Comparison of ENCODE assay signal across 8 mouse cellular contexts in the genomic region with DNA sequence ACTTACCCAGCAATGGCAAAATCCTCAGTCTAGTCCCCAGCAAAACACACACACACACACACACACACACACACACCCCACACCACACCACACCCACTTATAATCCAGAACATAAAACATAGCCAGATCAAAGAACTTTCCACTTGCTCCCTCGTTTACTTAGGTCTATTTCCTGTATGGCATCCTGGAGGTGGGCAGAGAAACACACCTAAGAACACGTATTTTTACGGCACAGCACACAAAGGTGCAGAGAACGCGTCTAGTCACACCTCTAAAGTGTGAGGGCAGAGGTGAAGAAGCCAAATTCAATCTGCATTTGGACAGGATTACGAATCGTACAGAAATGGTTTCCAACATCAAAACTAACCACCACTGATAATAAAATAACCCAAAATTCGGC. TPM values are rescaled to one million over a fixed set of nuclear protein-coding genes. Genes with fewer than 3 reads are reported as not detected.
DNase-seq lines count a peak whose midpoint lies in the region; ATAC-seq lines count a peak whose summit lies in the region.

No protein-coding gene starts in this region.

- peak overlapping the region; percentile 75 for H3K4me3 ChIP-seq in heart, embryonic 15.5 days
- H3K4me3 ChIP-seq in hindbrain, embryonic 16.5 days (ENCODE audit: low read length) = peak overlapping the region; percentile 85
- H3K4me3 ChIP-seq in midbrain, embryonic 15.5 days = peak overlapping the region; percentile 99

- H3K9me3 ChIP-seq in heart, embryonic 15.5 days (replicated peaks) = no peaks in the 10 kb centered on the region
- no peaks in the 10 kb centered on the region for H3K9me3 ChIP-seq in hindbrain, embryonic 16.5 days (ENCODE audit: control insufficient read depth, low read length)
- H3K9me3 ChIP-seq in midbrain, embryonic 15.5 days = no peaks in the 10 kb centered on the region

- peak overlapping the region; percentile 67 for H3K4me2 ChIP-seq in heart, embryonic 15.5 days
- H3K4me2 ChIP-seq in hindbrain, embryonic 16.5 days (ENCODE audit: low read length) = peak overlapping the region; percentile 74
- peak overlapping the region; percentile 84 for H3K4me2 ChIP-seq in midbrain, embryonic 15.5 days

- H3K9ac ChIP-seq in heart, embryonic 15.5 days = peak overlapping the region; percentile 70
- H3K9ac ChIP-seq in hindbrain, embryonic 16.5 days (ENCODE audit: low read depth, low read length) = peak overlapping the region; percentile 24; the same call in 1 of the 2 replicates
- H3K9ac ChIP-seq in midbrain, embryonic 15.5 days = peak overlapping the region; percentile 91; the same call in 1 of the 2 replicates

- no peaks in the 10 kb centered on the region for H3K36me3 ChIP-seq in heart, embryonic 15.5 days
- no peaks in the 10 kb centered on the region for H3K36me3 ChIP-seq in hindbrain, embryonic 16.5 days (ENCODE audit: control insufficient read depth, insufficient read depth, low read length)
- H3K36me3 ChIP-seq in midbrain, embryonic 15.5 days (replicated peaks) = no peaks in the 10 kb centered on the region

- ATAC-seq in heart, embryonic 15.5 days (replicated peaks; ENCODE audit: insufficient number of reproducible peaks, insufficient read depth, low FRiP score, low read depth) = no peak
- peak; percentile 15 for ATAC-seq in activated CD4-positive, CD25-positive, alpha-beta regulatory T cell, adult 4 months
- no peak for ATAC-seq in hindbrain, embryonic 16.5 days
- no peak for ATAC-seq in midbrain, embryonic 15.5 days (replicated peaks)
- no peak for ATAC-seq in frontal cortex, adult (ENCODE audit: low TSS enrichment)

- DNase-seq in heart, postnatal 36 days = no peak
- no peak for DNase-seq in layer of hippocampus, postnatal 36 days
- DNase-seq in gastrocnemius, adult 18-20 months (ENCODE audit: low spot score) = no peak

- H3K4me1 ChIP-seq in heart, embryonic 15.5 days (replicated peaks) = peaks cover 18% of the 10 kb centered on the region
- peaks cover 24% of the 10 kb centered on the region for H3K4me1 ChIP-seq in hindbrain, embryonic 16.5 days (ENCODE audit: control insufficient read depth, insufficient read depth, low read depth, low read length)
- peaks cover 38% of the 10 kb centered on the region for H3K4me1 ChIP-seq in midbrain, embryonic 15.5 days

- no peaks in the 10 kb centered on the region for H3K27me3 ChIP-seq in heart, embryonic 15.5 days
- H3K27me3 ChIP-seq in hindbrain, embryonic 16.5 days (replicated peaks; ENCODE audit: control insufficient read depth, insufficient read depth, low read length) = no peaks in the 10 kb centered on the region; the same call in 1 of the 2 replicates
- 0 out of 2 replicates have a peak, but pooled peaks cover 4% of the 10 kb centered on the region for H3K27me3 ChIP-seq in midbrain, embryonic 15.5 days (replicated peaks)

- intact Hi-C loops in heart, postnatal 36 days (cut with DNase I) = loop anchor here (10.0 kb wide), 1 partner anchor 468 kb away; the partner anchor contains the start of gene Zc3h13

- 49% methylated on average over 8 of the region's 8 CpGs for WGBS in heart, embryonic 15.5 days
- WGBS in hindbrain, embryonic 16.5 days = 73% methylated on average over 8 of the region's 8 CpGs
- 75% methylated on average over 8 of the region's 8 CpGs for WGBS in midbrain, embryonic 15.5 days

- no peak overlapping the region for H3K27ac ChIP-seq in heart, embryonic 15.5 days
- H3K27ac ChIP-seq in hindbrain, embryonic 16.5 days (ENCODE audit: low read depth, low read length) = no peak overlapping the region
- H3K27ac ChIP-seq in midbrain, embryonic 15.5 days = no peak overlapping the region

RNA-seq across cellular contexts. Expression of gene Cog3, which starts 1.1 kb away (rescaled TPM):
- polyA plus RNA-seq in heart, embryonic 15.5 days (2015; fragmentation: Nextera tagmentation; extraction: Ambion mirVana) = 11.8 and 14.3 TPM in 2 replicates
- total RNA-seq in heart, postnatal 36 days (2021) = 10 to 100 TPM; 13.4 to 14.8 TPM
- 1 to 10 TPM; 6.5 to 8.0 TPM for polyA plus RNA-seq in activated CD4-positive, CD25-positive, alpha-beta regulatory T cell, adult 4 months (2017; shearing (Covaris generic))
- polyA plus RNA-seq in hindbrain, embryonic 16.5 days (2015; fragmentation: Nextera tagmentation; extraction: Ambion mirVana) = 15.8 and 18.3 TPM in 2 replicates
- 19.1 and 19.8 TPM in 2 replicates for polyA plus RNA-seq in midbrain, embryonic 15.5 days (2015; fragmentation: Nextera tagmentation; extraction: Ambion mirVana)
- total RNA-seq in layer of hippocampus, postnatal 36 days (2021) = 10 to 100 TPM; 25.4 to 27.8 TPM
- 1 to 10 TPM; 7.3 to 8.1 TPM for total RNA-seq in gastrocnemius, adult 18-20 months (2021)

RNA-seq across cellular contexts. Expression of gene Slc25a30, which starts 33.6 kb away (rescaled TPM):
- 5.6 and 5.8 TPM in 2 replicates for polyA plus RNA-seq in heart, embryonic 15.5 days (2015; fragmentation: Nextera tagmentation; extraction: Ambion mirVana)
- 10 to 100 TPM; 11.0 to 15.5 TPM for total RNA-seq in heart, postnatal 36 days (2021)
- polyA plus RNA-seq in activated CD4-positive, CD25-positive, alpha-beta regulatory T cell, adult 4 months (2017; shearing (Covaris generic)) = 10 to 100 TPM; 19.4 to 22.7 TPM
- polyA plus RNA-seq in hindbrain, embryonic 16.5 days (2015; fragmentation: Nextera tagmentation; extraction: Ambion mirVana) = 8.2 and 8.6 TPM in 2 replicates
- polyA plus RNA-seq in midbrain, embryonic 15.5 days (2015; fragmentation: Nextera tagmentation; extraction: Ambion mirVana) = 9.3 and 10.4 TPM in 2 replicates
- total RNA-seq in layer of hippocampus, postnatal 36 days (2021) = 10 to 100 TPM; 13.4 to 14.0 TPM
- 1 to 10 TPM; 6.6 to 9.2 TPM for total RNA-seq in gastrocnemius, adult 18-20 months (2021)

Comparison
In these comparisons a context has a peak if more than half of its experiments do, and no peak if none do; other contexts are left out.
1. H3K9ac ChIP-seq: peak in every context shown above with its lines; median percentile 91 in midbrain, embryonic 15.5 days; 70 in heart, embryonic 15.5 days; 24 in hindbrain, embryonic 16.5 days.